Mouse (Mus musculus): Measurements from ENCODE around the gene Ikzf5.

Ikzf5 gene

DNA sequence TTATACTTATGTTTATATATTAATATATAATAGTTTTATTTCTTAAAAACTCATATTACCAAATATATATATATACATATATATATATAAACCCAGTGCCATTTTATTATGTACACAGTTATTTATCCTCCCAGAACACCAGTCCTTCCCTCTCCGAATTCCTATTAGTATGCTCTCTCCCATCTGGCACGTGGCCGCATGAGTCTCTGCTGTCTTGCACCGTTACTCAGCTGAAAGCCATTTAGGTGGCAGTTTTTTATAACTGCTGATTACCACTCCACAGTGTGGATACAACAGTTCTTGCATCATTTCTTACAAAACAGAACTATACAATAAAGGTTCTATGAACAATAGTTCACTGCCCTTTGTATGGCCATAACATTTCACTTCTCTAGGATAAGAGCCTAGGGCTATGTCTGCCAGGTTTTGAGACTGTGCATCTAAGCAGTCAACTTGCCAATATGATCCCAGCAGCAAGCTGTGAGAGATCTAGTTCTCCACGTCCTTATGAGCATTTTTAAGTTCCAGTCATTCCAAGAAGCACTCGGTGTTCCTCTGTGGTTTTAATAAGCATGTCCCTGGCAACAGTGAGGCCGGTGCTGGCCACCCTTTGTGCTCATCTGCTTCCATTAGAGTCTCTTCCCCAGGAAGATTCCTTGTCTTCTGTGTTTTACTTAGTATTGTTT lies 64.3 kb downstream of the Ikzf5 start:
- DNase-seq (ENCODE audit: low spot score) = no peak
